Mouse (Mus musculus): ENCODE data around the gene Crocc2.

Crocc2 gene

GRCm38 (mm10) chr1:93272409-93272821 lies 103.9 kb downstream of the Crocc2 start:
- DNase-seq (ENCODE audit: low spot score), result no peak

- DNase-seq (ENCODE audit: low spot score), result no peak
Observed at GRCm38 (mm10) chr1:93275561-93275960, 107.0 kb downstream of the Crocc2 start.

- no peak for DNase-seq (ENCODE audit: low spot score)
Observed at GRCm38 (mm10) chr1:93277041-93277440, 108.5 kb downstream of the Crocc2 start.
